Mouse (Mus musculus) lung, embryonic 14.5 days (tissue): ENCODE measurements around the gene Dtwd1. TPM values are rescaled to one million over a fixed set of nuclear protein-coding genes. Genes with fewer than 3 reads are reported as not detected.

Source experiments
- ATAC-seq: fragments of 200-750 bp; cut with Nextera tagmentation; 2 replicates; pipeline ENCODE4 v1.8.0; 2017; ENCODE audit warnings: mild to moderate bottlenecking, moderate TSS enrichment, moderate library complexity; ENCODE audit not compliant: insufficient read depth
- DNase-seq: peaks from one replicate; pipeline ENCODE4 v3.0.0-alpha.2; 2015
- H3K27ac ChIP-seq: fragments of 300-500 bp; sonication (generic); 2 replicates; pipeline ENCODE4 v1.5.1; 2014; ENCODE audit warnings: low read depth, mild to moderate bottlenecking, moderate library complexity
- H3K27me3 ChIP-seq: fragments of 300-500 bp; sonication (generic); 2 replicates; pipeline ENCODE4 v1.6.1; 2014; ENCODE audit warnings: low read length, control low read depth; ENCODE audit not compliant: insufficient read depth
- H3K36me3 ChIP-seq: fragments of 300-500 bp; sonication (generic); 2 replicates; pipeline ENCODE4 v1.6.1; 2014; ENCODE audit warnings: control low read depth; ENCODE audit not compliant: insufficient read depth
- H3K4me1 ChIP-seq: fragments of 300-500 bp; sonication (generic); 2 replicates; pipeline ENCODE4 v1.6.1; 2014; ENCODE audit warnings: antibody characterized with exemption, control low read depth; ENCODE audit not compliant: insufficient read depth
- H3K4me2 ChIP-seq: fragments of 300-500 bp; sonication (generic); 2 replicates; pipeline ENCODE4 v1.6.1; 2014; ENCODE audit warnings: mild to moderate bottlenecking
- H3K4me3 ChIP-seq: fragments of 300-500 bp; sonication (generic); 2 replicates; pipeline ENCODE4 v1.5.1; 2014; ENCODE audit warnings: low read depth, low read length
- H3K9ac ChIP-seq: fragments of 300-500 bp; sonication (generic); 2 replicates; pipeline ENCODE4 v1.6.1; 2014
- H3K9me3 ChIP-seq: fragments of 300-500 bp; sonication (generic); 2 replicates; pipeline ENCODE4 v1.6.1; 2016; ENCODE audit warnings: low read depth, low read length, control low read depth
- CTCF ChIP-seq: IDR thresholded peaks from 2 replicates; pipeline ENCODE4 v1.5.1; 2016; ENCODE audit warnings: antibody characterized with exemption, low read depth
- WGBS: fragments of 180-500 bp; shearing (Covaris S2); extraction: QIAGEN DNeasy Blood & Tissue Kit; methylation state at CpG from one replicate; pipeline ENCODE4 v1.1.7; 2014; 5-methylcytosine and 5-hydroxymethylcytosine counted together
- polyA plus RNA-seq: library from polyadenylated mRNA; unstranded; fragments of >200 nt; fragmentation: Nextera tagmentation; extraction: Ambion mirVana; gene quantifications from 2 replicates; pipeline ENCODE4 v1.2.1, GENCODE M21; 2014

Gene Dtwd1
- 25.0 and 26.1 TPM in 2 replicates for polyA plus RNA-seq

GRCm38 (mm10) chr2:126151855-126152571, at the start of gene Dtwd1, which contains the start of gene Fam227b:
Gene Dtwd1, plus strand, starts transcription at chr2:126152141.
Gene Fam227b, minus strand, starts transcription at chr2:126152004.
- WGBS, result under 1% methylated on average over 57 of the region's 57 CpGs
- no peak for TF ChIP-seq CTCF
- ATAC-seq, result peak; percentile 99
- Histone ChIP-seq H3K9ac (peak within 1 kb of the TSS; percentile 82), H3K27me3 (no peaks in the 10 kb centered on the region), H3K4me3 (peak within 1 kb of the TSS; percentile 70), H3K4me1 (no peaks in the 10 kb centered on the region; the same call in 1 of the 2 replicates), H3K27ac (peak within 1 kb of the TSS; percentile 96), H3K9me3 (no peaks in the 10 kb centered on the region), H3K36me3 (no peaks in the 10 kb centered on the region), H3K4me2 (peak within 1 kb of the TSS; percentile 64)
- peak; percentile 99 for DNase-seq

GRCm38 (mm10) chr2:126147723-126148122, 4.2 kb upstream of the Dtwd1 start:
- Histone ChIP-seq H3K9ac (no peak overlapping the region), H3K4me2 (no peak overlapping the region), H3K36me3 (no peaks in the 10 kb centered on the region), H3K4me3 (no peak overlapping the region), H3K27ac (no peak overlapping the region), H3K9me3 (no peaks in the 10 kb centered on the region), H3K4me1 (no peaks in the 10 kb centered on the region), H3K27me3 (no peaks in the 10 kb centered on the region)
- no peak for TF ChIP-seq CTCF
- ATAC-seq (no peak), DNase-seq (no peak)

- Histone ChIP-seq H3K4me3 (no peak overlapping the region), H3K9me3 (no peaks in the 10 kb centered on the region), H3K9ac (no peak overlapping the region), H3K4me2 (no peak overlapping the region), H3K27me3 (no peaks in the 10 kb centered on the region), H3K4me1 (no peaks in the 10 kb centered on the region), H3K27ac (no peak overlapping the region), H3K36me3 (peaks cover 28% of the 10 kb centered on the region)
- 94% methylated on average over 5 of the region's 5 CpGs for WGBS
- no peak for TF ChIP-seq CTCF
- DNase-seq, result no peak
- ATAC-seq, result peak; percentile 58; the same call in 1 of the 2 replicates
Observed at GRCm38 (mm10) chr2:126165277-126166018, 13.5 kb downstream of the Dtwd1 start.

- Histone ChIP-seq H3K4me1 (no peaks in the 10 kb centered on the region), H3K9ac (no peak overlapping the region), H3K27me3 (no peaks in the 10 kb centered on the region), H3K36me3 (peaks cover 20% of the 10 kb centered on the region), H3K4me3 (no peak overlapping the region), H3K9me3 (no peaks in the 10 kb centered on the region), H3K4me2 (no peak overlapping the region), H3K27ac (no peak overlapping the region; the same call in 1 of the 2 replicates)
- no peak for ATAC-seq
- no peak for DNase-seq
- TF ChIP-seq CTCF, result no peak
Observed at GRCm38 (mm10) chr2:126166335-126166734, 14.4 kb downstream of the Dtwd1 start.

- Histone ChIP-seq H3K4me2 (no peak overlapping the region), H3K4me3 (no peak overlapping the region), H3K27me3 (no peaks in the 10 kb centered on the region), H3K27ac (no peak overlapping the region), H3K36me3 (peaks cover 14% of the 10 kb centered on the region; the same call in 1 of the 2 replicates), H3K9ac (no peak overlapping the region), H3K9me3 (no peaks in the 10 kb centered on the region), H3K4me1 (no peaks in the 10 kb centered on the region)
- no peak for ATAC-seq
- WGBS, result 78% methylated on average over 8 of the region's 8 CpGs
- TF ChIP-seq CTCF, result no peak
- DNase-seq, result no peak
Observed at GRCm38 (mm10) chr2:126166848-126167617, 15.1 kb downstream of the Dtwd1 start.

GRCm38 (mm10) chr2:126171427-126171826, 19.5 kb downstream of the Dtwd1 start:
- no peak for DNase-seq
- Histone ChIP-seq H3K9me3 (no peaks in the 10 kb centered on the region), H3K27me3 (no peaks in the 10 kb centered on the region), H3K4me3 (no peak overlapping the region), H3K27ac (no peak overlapping the region), H3K9ac (no peak overlapping the region), H3K4me1 (no peaks in the 10 kb centered on the region), H3K4me2 (no peak overlapping the region), H3K36me3 (no peaks in the 10 kb centered on the region)
- no peak for ATAC-seq
- no peak for TF ChIP-seq CTCF
- 91% methylated on average over 1 of the region's 1 CpGs for WGBS
